Mouse (Mus musculus): Measurements from ENCODE around the gene Zyg11a. TPM values are rescaled to one million over a fixed set of nuclear protein-coding genes. Genes with fewer than 3 reads are reported as not detected.
"Not testable (repeated sequence)": the region's sequence is repeated elsewhere in the genome, so short reads cannot be mapped to it uniquely, and the experiment has no call there.

Gene Zyg11a
- polyA plus RNA-seq, 1 experiment, result not detected

DNA sequence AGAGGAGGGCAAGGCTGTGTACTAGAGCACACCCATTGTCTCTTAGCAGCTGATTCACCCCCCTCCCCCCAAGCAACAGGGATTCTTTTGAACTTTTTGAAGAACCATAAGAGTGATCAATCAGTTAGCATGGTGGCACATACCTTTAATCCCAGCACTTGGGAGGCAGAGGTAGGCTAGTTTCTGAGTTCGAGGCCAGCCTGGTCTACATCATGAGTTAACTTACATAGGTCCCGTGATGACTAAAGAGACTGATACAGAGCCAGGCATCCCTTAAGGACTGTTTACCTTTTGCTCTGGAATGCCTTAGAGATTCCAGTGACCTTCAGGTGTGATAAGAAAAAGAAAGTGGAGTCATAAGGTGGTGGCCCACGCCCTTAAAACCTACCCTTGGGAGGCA is 54.6 kb downstream of the Zyg11a start:
- TF ChIP-seq GATA1 (IDR thresholded peaks at IDR 0.05; ENCODE audit: low read length) (no peak), TAL1 (IDR thresholded peaks at IDR 0.05; ENCODE audit: low read length) (no peak)
- Histone ChIP-seq H3K4me3 (replicated peaks) (no peak overlapping the region), H3K4me1 (ENCODE audit: control insufficient read depth) (peaks cover 5% of the 10 kb centered on the region), H3K36me3 (ENCODE audit: control insufficient read depth) (no peaks in the 10 kb centered on the region), H3K9me3 (ENCODE audit: control insufficient read depth, low read length) (no peaks in the 10 kb centered on the region), H3K27me3 (ENCODE audit: control insufficient read depth) (peaks cover 25% of the 10 kb centered on the region)

DNA sequence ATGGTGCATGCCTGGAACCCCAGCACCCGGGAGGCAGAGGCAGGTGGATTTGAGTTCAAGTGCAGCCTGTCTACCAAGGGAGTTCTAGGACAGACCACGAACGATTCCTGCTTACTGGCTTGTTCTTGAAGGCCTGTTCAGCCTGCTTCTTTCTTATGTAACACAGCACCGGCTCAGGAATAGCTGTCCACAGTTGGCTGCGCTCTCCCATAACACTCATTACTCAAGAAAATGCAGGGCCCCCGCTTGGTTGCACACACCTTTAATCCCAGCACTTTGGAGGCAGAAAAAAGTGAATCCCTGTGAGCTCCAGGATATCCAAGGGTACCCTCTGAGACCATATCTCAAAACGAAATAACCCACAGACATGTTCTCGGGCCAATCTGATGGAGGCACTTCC is 55.9 kb downstream of the Zyg11a start:
- H3K9me3 ChIP-seq (ENCODE audit: control insufficient read depth, low read length), result peaks cover 2% of the 10 kb centered on the region; the same call in 1 of the 2 replicates
- no peak for TF ChIP-seq GATA1 (IDR thresholded peaks at IDR 0.05; ENCODE audit: low read length)
- TF ChIP-seq TAL1 (IDR thresholded peaks at IDR 0.05; ENCODE audit: low read length), result no peak
- H3K4me3 ChIP-seq (replicated peaks), result no peak overlapping the region
- H3K4me1 ChIP-seq (ENCODE audit: control insufficient read depth), result peaks cover 5% of the 10 kb centered on the region
- H3K27me3 ChIP-seq (ENCODE audit: control insufficient read depth), result peaks cover 25% of the 10 kb centered on the region
- H3K36me3 ChIP-seq (ENCODE audit: control insufficient read depth), result no peaks in the 10 kb centered on the region

DNA sequence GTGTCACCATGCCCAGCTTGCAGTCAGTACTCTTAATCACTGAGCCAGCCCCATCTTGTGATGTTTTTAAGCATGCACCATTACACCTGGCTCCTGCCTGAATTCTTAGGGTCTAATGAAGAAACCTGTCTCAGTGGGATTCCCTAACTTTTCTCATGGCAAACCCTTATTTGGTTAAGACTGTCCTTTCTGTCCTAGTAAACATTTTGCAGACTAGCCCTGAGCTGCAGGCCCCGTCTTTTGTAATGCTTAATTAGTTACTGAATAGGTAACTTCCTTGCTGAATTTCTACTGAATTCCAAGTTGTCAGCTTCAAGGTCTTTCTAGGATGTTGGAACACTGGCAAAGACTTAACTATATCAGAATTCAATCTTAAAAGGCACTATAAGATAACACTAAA is 62.7 kb downstream of the Zyg11a start:
- not testable (repeated sequence) for H3K9me3 ChIP-seq (ENCODE audit: control insufficient read depth, low read length); H3K36me3 ChIP-seq (ENCODE audit: control insufficient read depth); H3K4me1 ChIP-seq (ENCODE audit: control insufficient read depth); H3K27me3 ChIP-seq (ENCODE audit: control insufficient read depth); H3K4me3 ChIP-seq (replicated peaks)

DNA sequence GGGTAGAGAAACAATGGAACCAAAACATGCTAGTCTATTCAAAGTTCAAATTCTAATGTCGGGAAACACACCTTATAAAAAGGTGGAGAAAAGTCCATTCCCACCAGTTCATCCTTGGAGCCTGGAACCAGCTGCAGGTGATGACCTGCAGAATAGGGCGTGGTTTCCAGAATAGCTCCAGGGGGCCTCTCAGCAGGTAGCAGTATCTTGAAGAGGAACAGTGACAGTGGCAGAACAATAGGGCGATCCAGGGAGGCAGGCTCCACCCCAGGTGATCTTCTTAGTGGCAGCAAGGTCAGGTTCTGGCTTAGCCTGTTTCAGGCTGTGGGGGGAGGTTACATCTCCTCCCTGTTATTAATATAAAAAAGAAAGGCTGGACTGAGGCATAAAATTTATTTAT is 72.3 kb downstream of the Zyg11a start:
- H3K4me1 ChIP-seq (ENCODE audit: control insufficient read depth); H3K4me3 ChIP-seq (replicated peaks); H3K9me3 ChIP-seq (ENCODE audit: control insufficient read depth, low read length); H3K36me3 ChIP-seq (ENCODE audit: control insufficient read depth); H3K27me3 ChIP-seq (ENCODE audit: control insufficient read depth): not testable (repeated sequence)

DNA sequence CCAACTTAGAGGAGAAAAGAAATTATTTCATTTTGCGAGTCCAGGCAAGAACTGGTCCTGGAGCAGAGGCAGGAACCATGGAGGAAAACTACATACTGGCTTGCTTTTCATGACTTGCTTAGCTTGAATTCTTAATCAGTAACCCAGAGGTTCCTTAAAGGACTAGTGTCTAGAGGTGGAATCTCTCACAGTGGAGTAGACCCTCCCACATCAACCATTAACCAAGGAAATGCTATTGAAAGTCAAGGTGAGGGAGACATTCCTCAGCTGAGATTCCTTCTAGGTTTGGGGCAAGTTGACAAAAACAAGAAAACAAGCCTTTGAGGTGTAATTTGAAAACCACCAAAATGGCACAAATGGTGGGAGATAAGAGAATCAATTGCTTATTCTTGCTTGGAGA is 73.0 kb downstream of the Zyg11a start, which contains the start of gene Scp2:
Scp2 (minus strand) TSS at position 119 of the 400 bp plus-strand sequence.
- TF ChIP-seq GATA1 (IDR thresholded peaks at IDR 0.05; ENCODE audit: low read length), result no peak
- H3K4me1 ChIP-seq (ENCODE audit: control insufficient read depth), result no peaks in the 10 kb centered on the region
- H3K36me3 ChIP-seq (ENCODE audit: control insufficient read depth), result no peaks in the 10 kb centered on the region
- peaks cover 4% of the 10 kb centered on the region for H3K9me3 ChIP-seq (ENCODE audit: control insufficient read depth, low read length)
- no peak within 1 kb of the TSS for H3K4me3 ChIP-seq (replicated peaks)
- no peaks in the 10 kb centered on the region for H3K27me3 ChIP-seq (ENCODE audit: control insufficient read depth)

DNA sequence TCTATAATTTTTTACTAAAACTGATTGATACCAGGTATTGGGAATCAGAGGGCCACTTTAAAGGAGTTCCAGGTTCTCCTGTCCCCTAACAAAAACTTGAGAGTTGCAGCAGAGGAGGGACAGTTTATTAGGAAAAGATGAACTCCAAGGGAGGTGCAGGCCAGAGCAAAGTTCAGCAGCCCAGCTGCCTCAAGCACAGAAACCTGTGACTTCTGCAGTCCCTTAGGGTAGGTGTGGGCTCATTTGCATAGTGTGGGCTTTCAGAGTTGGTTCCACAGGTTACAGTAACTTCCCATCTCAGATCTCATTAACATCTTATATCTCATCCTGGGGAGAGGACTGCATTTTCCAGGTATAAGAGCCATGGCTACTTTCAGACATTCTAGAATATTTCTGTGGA is 74.1 kb downstream of the Zyg11a start:
- Histone ChIP-seq H3K9me3 (ENCODE audit: control insufficient read depth, low read length) (peaks cover 4% of the 10 kb centered on the region), H3K27me3 (ENCODE audit: control insufficient read depth) (no peaks in the 10 kb centered on the region), H3K4me3 (replicated peaks) (no peak overlapping the region), H3K36me3 (ENCODE audit: control insufficient read depth) (no peaks in the 10 kb centered on the region), H3K4me1 (ENCODE audit: control insufficient read depth) (no peaks in the 10 kb centered on the region)
- TF ChIP-seq GATA1 (IDR thresholded peaks at IDR 0.05; ENCODE audit: low read length), result no peak
- TF ChIP-seq TAL1 (IDR thresholded peaks at IDR 0.05; ENCODE audit: low read length), result no peak

DNA sequence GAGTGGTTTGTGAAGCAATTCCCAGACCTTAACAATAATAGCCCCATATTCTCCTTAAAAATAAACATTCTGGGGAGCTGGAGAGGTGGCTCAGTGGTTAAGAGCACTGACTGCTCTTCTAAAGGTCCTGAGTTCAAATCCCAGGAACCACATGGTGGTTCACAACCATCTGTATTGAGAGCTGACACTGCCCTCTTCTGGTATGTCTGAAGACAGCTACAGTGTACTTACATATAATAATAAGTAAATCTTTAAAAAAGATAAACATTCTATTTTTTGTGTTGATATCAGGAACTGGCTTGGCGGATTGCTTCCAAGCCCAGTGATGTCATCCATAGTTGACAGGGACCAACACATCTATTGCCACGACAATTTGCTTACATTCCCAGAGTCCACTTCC is 74.7 kb downstream of the Zyg11a start:
- not testable (repeated sequence) for H3K4me3 ChIP-seq (replicated peaks); H3K4me1 ChIP-seq (ENCODE audit: control insufficient read depth); H3K9me3 ChIP-seq (ENCODE audit: control insufficient read depth, low read length); H3K36me3 ChIP-seq (ENCODE audit: control insufficient read depth); H3K27me3 ChIP-seq (ENCODE audit: control insufficient read depth)

DNA sequence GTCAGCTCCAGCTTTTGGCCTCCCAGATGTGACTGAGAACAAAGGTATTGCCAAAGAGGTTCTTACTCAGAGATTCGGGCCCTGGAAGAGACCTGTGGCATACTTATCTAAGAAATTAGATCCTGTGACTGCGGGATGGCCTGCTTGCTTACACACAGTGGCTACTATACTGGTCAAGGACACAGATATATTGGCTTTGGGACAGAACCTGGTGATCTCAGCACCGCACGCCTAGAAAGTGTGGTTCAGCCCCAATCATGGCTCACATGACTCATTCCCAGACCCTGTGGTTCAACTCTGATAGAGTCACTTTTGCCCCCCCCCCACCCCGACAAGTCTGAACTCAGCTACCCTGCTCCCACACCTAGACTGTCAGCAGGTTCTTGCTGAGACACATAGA is 80.9 kb downstream of the Zyg11a start:
- no peaks in the 10 kb centered on the region for H3K27me3 ChIP-seq (ENCODE audit: control insufficient read depth)
- no peak overlapping the region for H3K4me3 ChIP-seq (replicated peaks)
- no peaks in the 10 kb centered on the region for H3K4me1 ChIP-seq (ENCODE audit: control insufficient read depth)
- H3K36me3 ChIP-seq (ENCODE audit: control insufficient read depth), result no peaks in the 10 kb centered on the region
- H3K9me3 ChIP-seq (ENCODE audit: control insufficient read depth, low read length), result no peaks in the 10 kb centered on the region
- TF ChIP-seq GATA1 (IDR thresholded peaks at IDR 0.05; ENCODE audit: low read length) (no peak), TAL1 (IDR thresholded peaks at IDR 0.05; ENCODE audit: low read length) (no peak)

Other genes with a start within 250 kb of the Zyg11a start
- not detected in 2 replicates for gene Slc1a7, start 249.7 kb downstream of the Zyg11a start, polyA plus RNA-seq (2012)
- gene Podn, start 121.6 kb downstream of the Zyg11a start, polyA plus RNA-seq (2012), result 0.22 and 0.23 TPM in 2 replicates
- 3.0 and 3.9 TPM in 2 replicates for gene Scp2, start 73.0 kb downstream of the Zyg11a start, polyA plus RNA-seq (2012)
- gene Echdc2, start 52.6 kb downstream of the Zyg11a start, polyA plus RNA-seq (2012), result 0.08 and 0.18 TPM in 2 replicates
- gene Zyg11b, start 83.0 kb upstream of the Zyg11a start, polyA plus RNA-seq (2012), result 0.02 TPM in 2 replicates
- 0.04 and 0.14 TPM in 2 replicates for gene Coa7, start 110.1 kb upstream of the Zyg11a start, polyA plus RNA-seq (2012)
- not detected in 2 replicates for gene Shisal2a, start 165.3 kb upstream of the Zyg11a start, polyA plus RNA-seq (2012)
- gene Gpx7, start 188.9 kb upstream of the Zyg11a start, polyA plus RNA-seq (2012), result not detected in 2 replicates
- 1.1 and 1.2 TPM in 2 replicates for gene Tut4, start 241.4 kb upstream of the Zyg11a start, polyA plus RNA-seq (2012)

All from erythroblast, embryonic 14.5 days (primary cell).